Mouse (Mus musculus) v-Abl transformed pro-B cells (cell line): ENCODE data around the gene Gm34302.
"Not testable (repeated sequence)": the region's sequence is repeated elsewhere in the genome, so short reads cannot be mapped to it uniquely, and the experiment has no call there.

Source experiments
- in situ Hi-C, 2 experiments: fragments of 400-800 bp; cut with MboI; formaldehyde crosslinking; loops; one replicate each; pipeline ENCODE4 v1.15.1; 2025; ENCODE audit not compliant: unreplicated experiment in 2 of 2

Gene Gm34302

DNA sequence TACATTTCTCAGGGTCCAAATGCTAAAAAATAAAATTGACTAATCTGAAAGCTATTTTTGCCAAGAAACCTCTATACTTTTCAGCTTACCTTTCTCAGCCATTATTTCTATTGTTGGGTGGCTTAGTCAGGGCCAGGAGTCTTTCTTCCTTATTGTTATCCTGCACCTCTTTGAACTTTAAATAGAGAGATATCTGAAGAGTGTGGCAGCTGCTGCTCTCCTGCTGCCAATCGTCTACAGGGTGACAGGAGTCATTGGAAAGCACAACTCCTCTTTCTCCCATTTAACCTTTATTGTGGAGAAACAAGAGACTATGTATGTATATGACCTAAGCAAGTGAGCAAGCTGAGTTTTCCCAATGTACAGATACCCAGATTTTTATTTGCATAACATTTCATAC lies at the start of gene Gm34302:
Gene Gm34302 (minus strand): TSS at position 154 of the 400 bp plus-strand sequence.
- in situ Hi-C loops = no loop called here

DNA sequence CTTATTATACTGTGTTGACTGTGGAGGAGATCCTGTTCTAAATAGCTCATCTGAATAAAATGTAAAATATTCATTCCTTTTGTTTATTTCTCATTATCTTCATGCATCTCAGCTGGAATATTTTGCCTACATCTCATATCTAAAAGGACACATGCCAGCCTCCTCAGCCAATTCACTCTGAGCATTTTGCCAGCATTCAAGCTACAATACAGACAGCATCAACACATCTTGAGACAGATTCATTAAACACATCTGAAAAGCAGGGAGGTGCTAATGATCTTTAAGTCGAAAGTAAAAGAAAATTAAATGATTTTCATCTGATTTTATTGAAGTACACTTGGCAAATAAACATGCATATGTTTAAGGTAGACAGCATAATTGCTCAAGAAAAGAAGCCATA lies 48.2 kb upstream of the Gm34302 start:
- in situ Hi-C loops = loop anchor here in 1 of 2 experiments (25.0 kb wide), 1 partner anchor 995 kb away; no protein-coding TSS in a partner anchor

DNA sequence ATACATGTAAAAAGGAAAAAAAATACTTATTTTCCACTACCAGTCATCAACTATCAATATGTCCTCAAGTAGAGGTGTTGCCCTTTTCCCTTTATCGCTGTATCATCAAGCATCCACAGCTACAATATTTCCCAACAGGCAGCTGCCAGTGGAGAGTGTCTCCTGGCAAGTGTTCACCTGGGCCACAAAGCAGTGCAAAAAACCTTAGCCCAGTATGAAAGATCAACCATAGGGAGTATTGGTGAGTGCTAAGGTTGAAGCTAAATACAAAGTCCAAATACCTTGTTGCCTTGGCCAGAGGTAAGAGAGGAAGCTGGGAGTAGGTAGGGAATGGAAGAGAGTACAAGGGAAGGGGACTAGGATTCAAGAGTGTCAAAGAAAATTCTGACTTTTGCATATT lies 34.0 kb upstream of the Gm34302 start:
- in situ Hi-C loops = no loop called here

- in situ Hi-C loops = not testable (repeated sequence)
Observed at GRCm38 (mm10) chr3:63516279-63516678, 32.6 kb upstream of the Gm34302 start.

DNA sequence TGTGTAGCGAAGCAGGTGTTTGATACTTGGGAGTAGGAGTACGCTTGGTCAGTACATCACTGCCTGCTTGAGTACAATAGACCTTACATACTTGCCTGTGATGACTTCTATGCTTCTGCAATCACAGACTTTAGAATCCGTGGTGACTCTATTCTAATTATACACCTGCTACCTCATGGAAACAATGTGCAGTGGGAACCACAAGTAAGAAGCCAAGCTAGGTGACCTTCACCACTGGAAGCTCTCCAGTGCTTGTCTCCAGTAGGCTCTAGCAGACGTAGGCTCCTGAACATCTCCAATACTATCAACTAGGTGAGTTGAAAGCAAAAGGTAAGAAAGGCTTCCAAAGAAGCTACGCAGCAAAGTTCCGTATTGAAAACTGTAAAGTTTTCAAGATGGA lies 27.6 kb upstream of the Gm34302 start:
- in situ Hi-C loops = no loop called here

DNA sequence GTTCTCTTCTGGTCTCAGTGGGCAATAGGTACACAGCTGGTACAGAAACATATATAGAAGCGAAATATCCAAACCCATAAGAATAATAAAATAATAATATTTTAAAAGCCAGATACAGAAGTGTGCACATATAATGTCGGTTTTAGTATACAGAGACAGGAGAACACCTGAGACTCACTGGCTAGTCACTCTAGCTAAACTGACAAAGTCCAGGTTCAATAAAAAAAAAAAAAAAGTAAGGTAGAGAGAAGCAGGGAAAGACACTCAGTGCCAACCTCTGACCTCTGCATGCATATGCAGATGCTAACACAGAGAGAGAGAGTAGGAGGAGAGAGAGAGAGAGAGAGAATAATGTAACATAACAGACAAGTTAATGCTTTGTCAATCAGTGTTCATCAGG lies 25.8 kb upstream of the Gm34302 start:
- in situ Hi-C loops = no loop called here

DNA sequence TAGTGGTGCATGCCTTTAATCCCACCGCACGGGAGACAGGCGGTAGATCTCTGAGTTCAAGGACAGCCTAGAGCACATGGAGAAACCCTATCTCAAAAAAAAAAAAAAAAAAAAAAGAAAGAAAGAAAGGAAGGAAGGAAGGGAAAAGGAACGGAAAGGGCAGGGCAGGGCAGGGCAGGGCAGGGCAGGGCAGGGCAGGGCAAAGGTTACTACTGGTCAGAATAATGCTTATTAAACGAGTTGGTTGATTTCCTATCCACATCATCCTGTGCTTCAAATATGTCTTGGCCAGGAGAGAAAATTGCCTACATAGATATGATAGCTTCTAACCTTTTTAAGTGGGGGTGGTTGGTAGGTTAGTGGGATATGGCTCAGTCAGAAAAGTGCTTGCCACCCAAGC lies 25.2 kb upstream of the Gm34302 start:
- in situ Hi-C loops = no loop called here

DNA sequence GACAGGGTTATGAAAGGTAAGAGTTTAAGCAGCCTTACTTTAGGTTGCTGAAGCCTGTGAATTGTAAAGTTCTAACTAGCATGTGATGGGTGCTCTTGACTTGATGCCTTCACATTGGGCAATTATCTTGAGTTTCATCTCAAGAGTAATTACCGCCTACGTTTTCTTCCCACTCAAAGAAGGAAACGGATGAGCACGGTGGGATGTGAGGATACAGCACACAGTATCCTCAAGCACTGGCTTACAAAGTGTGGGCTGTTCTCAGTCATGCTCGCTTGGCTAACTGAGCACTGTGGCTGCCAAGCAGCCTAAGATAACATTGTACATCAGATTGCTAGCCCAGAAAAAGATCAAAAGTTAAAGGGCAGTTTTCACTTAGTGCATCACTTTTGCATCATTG lies 20.8 kb upstream of the Gm34302 start:
- in situ Hi-C loops = no loop called here

DNA sequence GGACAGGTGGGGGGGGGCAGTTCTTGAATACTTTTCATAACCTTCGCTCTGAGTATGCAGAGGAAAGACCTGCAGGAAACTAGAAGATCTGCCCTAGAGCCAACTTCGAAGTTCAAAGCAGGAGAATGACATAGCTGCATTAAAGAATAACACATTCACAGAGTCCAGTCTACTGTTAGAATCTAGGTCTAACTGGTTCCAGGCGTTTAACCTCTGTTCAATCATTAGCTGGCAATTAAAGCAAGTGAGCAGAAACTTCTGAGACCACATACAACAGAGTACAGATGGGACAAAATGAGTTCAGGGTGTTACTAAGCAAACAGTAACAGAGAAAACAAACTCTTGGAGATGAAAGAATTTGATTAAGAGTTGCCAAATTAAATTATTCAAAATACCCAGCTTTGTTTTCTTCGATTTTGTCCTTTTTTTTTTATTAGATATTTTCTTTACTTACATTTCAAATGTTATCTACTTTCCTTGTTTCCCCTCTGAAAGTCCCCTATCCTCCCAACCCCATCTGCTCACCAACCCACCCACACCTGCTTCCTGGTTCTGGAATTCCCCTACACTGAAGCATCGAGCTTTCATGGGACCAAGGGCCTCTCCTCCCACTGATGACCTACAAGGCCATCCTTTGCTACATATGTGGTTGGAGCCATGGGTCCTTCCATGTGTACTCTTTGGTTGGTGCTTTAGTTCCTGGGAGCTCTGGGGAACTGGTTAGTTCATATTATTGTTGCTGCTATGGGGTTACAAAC lies 11.1 kb upstream of the Gm34302 start:
- in situ Hi-C loops = no loop called here

- in situ Hi-C loops = no loop called here
Observed at GRCm38 (mm10) chr3:63493563-63493962, 9.9 kb upstream of the Gm34302 start.

DNA sequence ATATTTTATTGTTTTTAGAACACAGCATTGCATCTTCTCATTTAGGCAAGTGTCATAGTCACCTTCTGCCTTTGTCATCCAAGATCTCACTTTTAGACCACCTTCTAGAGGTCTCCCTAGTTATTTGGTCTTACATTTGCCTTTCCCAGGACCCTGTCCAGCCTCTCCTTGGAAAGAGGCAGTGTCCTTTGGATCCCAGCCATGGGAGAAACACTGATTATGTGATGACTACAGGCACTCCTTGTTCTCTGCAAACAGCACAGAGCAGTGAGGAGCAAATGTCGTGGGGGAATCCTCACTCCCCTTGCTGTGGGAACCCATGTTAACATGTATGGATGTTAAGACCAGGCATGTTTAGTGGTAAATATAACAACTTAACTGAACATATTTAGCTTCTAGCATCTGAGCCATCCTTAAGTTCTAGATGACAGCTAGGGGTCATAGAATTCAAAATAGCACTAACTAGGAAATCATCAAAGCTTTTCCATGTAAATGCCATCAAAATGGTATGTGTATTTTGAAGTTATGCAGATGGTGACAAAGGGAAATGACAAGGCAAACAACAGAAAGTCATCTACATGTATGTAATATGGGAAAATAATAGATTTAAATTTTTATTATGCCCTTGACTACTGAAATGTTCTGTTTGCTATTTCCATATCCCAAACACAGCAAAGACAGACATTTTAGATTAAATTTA lies 43.1 kb downstream of the Gm34302 start:
- in situ Hi-C loops = no loop called here

- in situ Hi-C loops = no loop called here
Observed at GRCm38 (mm10) chr3:63439738-63440137, 43.9 kb downstream of the Gm34302 start.

- in situ Hi-C loops = no loop called here
Observed at GRCm38 (mm10) chr3:63438898-63439297, 44.8 kb downstream of the Gm34302 start.
